Mouse (Mus musculus) heart, adult 2 months (tissue): ENCODE data around the gene Snrnp200. TPM values are rescaled to one million over a fixed set of nuclear protein-coding genes. Genes with fewer than 3 reads are reported as not detected.
"Not testable (repeated sequence)": the region's sequence is repeated elsewhere in the genome, so short reads cannot be mapped to it uniquely, and the experiment has no call there.

Experiments
- DNase-seq, 2 experiments: peaks; one replicate each; pipeline ENCODE4 v3.0.0; 2021
- H3K27ac ChIP-seq: fragments of 200-600 bp; 2 replicates; pipeline ENCODE4 v1.8.1; 2022
- H3K27me3 ChIP-seq: fragments of 200-500 bp; 2 replicates; pipeline ENCODE4 v1.6.1; 2012; ENCODE audit warnings: mild to moderate bottlenecking, low read length, inconsistent platforms, mixed read lengths; ENCODE audit not compliant: control insufficient read depth, insufficient read depth
- H3K36me3 ChIP-seq: fragments of 200-500 bp; 2 replicates; pipeline ENCODE4 v1.6.1; 2012; ENCODE audit warnings: low read length, inconsistent platforms; ENCODE audit not compliant: control insufficient read depth, insufficient read depth
- H3K4me1 ChIP-seq: fragments of 200-500 bp; 2 replicates; pipeline ENCODE4 v1.6.1; 2011; ENCODE audit warnings: low read length; ENCODE audit not compliant: control insufficient read depth, insufficient read depth
- H3K4me3 ChIP-seq: fragments of 200-600 bp; 2 replicates; pipeline ENCODE4 v1.8.1; 2022
- H3K79me2 ChIP-seq: fragments of 200-500 bp; replicated peaks from 2 replicates; pipeline ENCODE4 v1.6.1; 2012; ENCODE audit warnings: mild to moderate bottlenecking, inconsistent platforms, low read length, moderate library complexity, mixed read lengths; ENCODE audit not compliant: control insufficient read depth, insufficient read depth
- H3K9ac ChIP-seq: fragments of 200-500 bp; 2 replicates; pipeline ENCODE4 v1.6.1; 2012; ENCODE audit warnings: low read depth, mild to moderate bottlenecking, control low read depth, inconsistent platforms, low read length, mixed read lengths
- CTCF ChIP-seq: fragments of 200-600 bp; IDR thresholded peaks from 2 replicates; pipeline ENCODE4 v1.8.1; 2022; ENCODE audit warnings: antibody characterized with exemption, mild to moderate bottlenecking, moderate library complexity
- EP300 ChIP-seq: fragments of 200-500 bp; IDR thresholded peaks from 2 replicates; pipeline ENCODE4 v1.6.1; 2011; ENCODE audit warnings: low read depth, low read length, control low read depth; ENCODE audit not compliant: insufficient read depth
- POLR2A ChIP-seq: fragments of 200-500 bp; IDR thresholded peaks from 2 replicates; pipeline ENCODE4 v1.6.1; 2011; ENCODE audit warnings: mild to moderate bottlenecking, low read depth, low read length, control low read depth; ENCODE audit not compliant: insufficient read depth
- WGBS: fragments of 180-500 bp; shearing (Covaris S2); methylation state at CpG from one replicate; pipeline ENCODE4 v1.1.7; 2018; 5-methylcytosine and 5-hydroxymethylcytosine counted together
- intact Hi-C: fragments of 180-260 bp; cut with DNase I; formaldehyde crosslinking; loops from one replicate; pipeline ENCODE4 v1.15.1; 2025
- polyA plus RNA-seq: library from polyadenylated mRNA; depleted of rRNA; stranded (reverse); fragments of >200 nt; gene quantifications from 2 replicates; pipeline ENCODE4 v1.2.3, GENCODE M21; 2012
- total RNA-seq, 2 experiments: library from RNA; stranded (reverse); gene quantifications; 2 replicates each; pipeline ENCODE4 v1.2.3; 2021

Snrnp200 gene
- total and polyA plus RNA-seq, 3 experiments = 34.0 to 69.5 (median 59.3) TPM

DNA sequence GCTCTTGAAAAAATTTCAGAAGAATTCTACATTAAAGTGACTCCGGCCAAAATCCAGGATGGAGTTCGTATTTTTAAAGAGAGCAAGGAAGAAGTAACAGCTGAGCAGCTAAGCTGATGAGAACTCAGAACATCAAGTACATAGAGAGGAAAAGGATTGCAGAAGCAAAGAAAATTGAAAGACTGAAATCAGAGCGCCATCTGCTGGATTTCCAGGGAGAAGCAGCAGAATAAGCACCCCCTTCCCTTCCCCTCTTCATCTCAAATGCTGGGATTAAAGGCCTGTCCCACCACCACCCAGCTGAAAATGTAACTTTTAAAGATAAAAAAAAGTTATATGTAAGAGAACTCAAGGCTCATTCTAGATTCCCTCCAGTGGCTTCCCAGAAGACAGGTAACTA, 3.3 kb upstream of the Snrnp200 start:
- peak; percentile 40 to 66 for DNase-seq
- intact Hi-C loops = loop anchor here (1.0 to 10.0 kb wide), 5 partner anchors 39 to 270 kb away; partner anchors contain the start of genes Ap4e1 and Sppl2a
- no peak for TF ChIP-seq POLR2A
- TF ChIP-seq CTCF = peak; percentile 93
- Histone ChIP-seq H3K4me3 (no peak overlapping the region), H3K9ac (no peak overlapping the region), H3K79me2 (peaks cover 2% of the 10 kb centered on the region), H3K27me3 (no peaks in the 10 kb centered on the region), H3K4me1 (peaks cover 4% of the 10 kb centered on the region), H3K36me3 (peaks cover 7% of the 10 kb centered on the region), H3K27ac (no peak overlapping the region)
- 24% methylated on average over 3 of the region's 3 CpGs for WGBS

DNA sequence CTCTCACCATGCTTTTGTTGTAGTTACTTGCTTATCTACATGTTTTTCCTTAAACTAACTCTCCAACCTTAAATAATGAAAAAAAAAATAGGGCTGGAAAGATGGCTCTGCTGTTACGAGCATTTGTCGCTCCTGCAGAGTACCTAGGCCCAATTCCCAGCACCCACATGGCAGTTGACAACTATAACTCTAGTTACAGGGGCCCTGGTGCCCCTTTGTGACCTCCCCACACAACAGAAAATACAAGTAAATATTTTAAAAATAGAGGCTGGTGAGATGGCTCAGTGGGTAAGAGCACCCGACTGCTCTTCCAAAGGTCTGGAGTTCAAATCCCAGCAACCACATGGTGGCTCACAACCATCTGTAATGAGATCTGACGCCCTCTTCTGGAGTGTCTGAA, 2.2 kb upstream of the Snrnp200 start:
- not testable (repeated sequence) for H3K4me1 ChIP-seq
- WGBS = 79% methylated on average over 4 of the region's 4 CpGs
- intact Hi-C loops = loop anchor here (1.0 to 10.0 kb wide), 4 partner anchors 40 to 271 kb away; partner anchors contain the start of genes Ap4e1 and Sppl2a

DNA sequence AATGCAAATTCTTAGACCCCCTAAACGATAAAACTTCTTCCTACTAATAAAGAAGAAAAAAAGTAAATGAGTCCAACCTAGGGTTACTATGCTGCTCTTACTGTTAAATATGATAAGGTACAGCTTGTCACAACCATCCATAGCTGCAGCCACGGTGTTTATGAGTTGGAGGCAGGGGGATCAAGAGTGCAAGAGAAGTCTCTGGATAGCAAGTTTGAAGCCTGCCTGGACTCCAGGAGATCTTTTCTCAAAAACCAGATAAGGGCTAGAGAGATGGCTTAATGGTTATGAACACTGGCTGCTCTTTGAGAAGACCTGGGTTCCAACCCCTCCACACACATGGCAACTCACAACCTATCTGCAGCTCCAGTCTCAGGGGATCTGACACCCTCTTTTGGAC, 1.3 kb upstream of the Snrnp200 start:
- peaks cover 4% of the 10 kb centered on the region for H3K4me1 ChIP-seq
- no peak overlapping the region for H3K27ac ChIP-seq
- TF ChIP-seq EP300 (no peak), CTCF (no peak), POLR2A (no peak)
- intact Hi-C loops = loop anchor here (5.0 to 10.0 kb wide), 3 partner anchors 185 to 272 kb away; partner anchors contain the start of genes Ap4e1 and Sppl2a
- peaks cover 2% of the 10 kb centered on the region for H3K79me2 ChIP-seq
- H3K4me3 ChIP-seq = no peak overlapping the region
- no peaks in the 10 kb centered on the region for H3K27me3 ChIP-seq
- H3K9ac ChIP-seq = no peak overlapping the region
- H3K36me3 ChIP-seq = peaks cover 7% of the 10 kb centered on the region
- 85% methylated on average over 2 of the region's 2 CpGs for WGBS
- DNase-seq = no peak

More for the DNA sequence above, 2.2 kb upstream of the Snrnp200 start:
- not testable (repeated sequence) for H3K79me2 ChIP-seq, H3K36me3 ChIP-seq, H3K27me3 ChIP-seq, H3K9ac ChIP-seq, DNase-seq, H3K4me3 ChIP-seq, H3K27ac ChIP-seq

DNA sequence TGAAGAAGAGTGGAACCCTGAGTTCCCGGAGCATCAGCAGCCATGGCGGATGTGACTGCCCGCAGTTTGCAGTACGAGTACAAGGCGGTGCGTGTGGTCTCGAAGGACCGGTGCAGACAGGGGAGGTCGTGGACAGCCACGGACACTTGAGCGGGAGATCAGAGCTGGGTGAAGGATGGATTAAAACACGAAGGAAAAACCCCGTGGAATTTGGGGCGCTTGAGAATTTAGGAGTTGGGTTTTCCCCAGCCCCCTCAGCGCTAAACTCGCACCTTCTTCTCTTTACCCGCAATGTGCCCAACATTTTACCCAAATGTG, 225 bp downstream of the Snrnp200 start:
- Histone ChIP-seq H3K36me3 (peaks cover 7% of the 10 kb centered on the region), H3K4me1 (peaks cover 4% of the 10 kb centered on the region), H3K27me3 (no peaks in the 10 kb centered on the region), H3K27ac (peak overlapping the region; percentile 87), H3K9ac (peak overlapping the region; percentile 86), H3K79me2 (peaks cover 2% of the 10 kb centered on the region), H3K4me3 (peak overlapping the region; percentile 86)
- DNase-seq = no peak
- TF ChIP-seq EP300 (no peak), CTCF (no peak), POLR2A (no peak)
- under 1% methylated on average over 17 of the region's 17 CpGs for WGBS
- intact Hi-C loops = loop anchor here (1.0 to 10.0 kb wide), 6 partner anchors 26 to 274 kb away; partner anchors contain the start of genes Ap4e1, Blvra, Ciao1 and Sppl2a

DNA sequence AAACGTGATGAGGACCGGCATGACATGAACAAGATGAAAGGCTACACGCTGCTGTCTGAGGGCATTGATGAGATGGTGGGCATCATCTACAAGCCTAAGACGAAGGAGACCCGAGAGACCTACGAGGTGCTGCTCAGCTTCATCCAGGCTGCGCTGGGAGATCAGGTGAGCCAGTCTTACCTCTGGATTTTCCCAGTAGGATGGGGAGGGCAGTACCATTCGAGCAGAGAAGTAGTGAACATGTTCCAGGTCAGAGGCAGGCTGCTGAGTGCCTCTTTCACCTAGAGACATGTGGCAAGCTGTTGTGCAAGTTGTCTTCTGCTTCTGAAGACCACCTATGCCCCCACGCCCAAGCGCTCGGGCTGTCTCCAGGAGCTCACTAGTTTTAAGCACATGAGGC, 2.5 kb downstream of the Snrnp200 start:
- Histone ChIP-seq H3K27me3 (no peaks in the 10 kb centered on the region), H3K4me3 (no peak overlapping the region), H3K9ac (no peak overlapping the region), H3K79me2 (peaks cover 2% of the 10 kb centered on the region), H3K27ac (no peak overlapping the region), H3K4me1 (peaks cover 4% of the 10 kb centered on the region), H3K36me3 (peaks cover 8% of the 10 kb centered on the region)
- intact Hi-C loops = no loop called here
- TF ChIP-seq CTCF (no peak), EP300 (no peak), POLR2A (no peak)
- WGBS = 91% methylated on average over 11 of the region's 11 CpGs
- DNase-seq = no peak

DNA sequence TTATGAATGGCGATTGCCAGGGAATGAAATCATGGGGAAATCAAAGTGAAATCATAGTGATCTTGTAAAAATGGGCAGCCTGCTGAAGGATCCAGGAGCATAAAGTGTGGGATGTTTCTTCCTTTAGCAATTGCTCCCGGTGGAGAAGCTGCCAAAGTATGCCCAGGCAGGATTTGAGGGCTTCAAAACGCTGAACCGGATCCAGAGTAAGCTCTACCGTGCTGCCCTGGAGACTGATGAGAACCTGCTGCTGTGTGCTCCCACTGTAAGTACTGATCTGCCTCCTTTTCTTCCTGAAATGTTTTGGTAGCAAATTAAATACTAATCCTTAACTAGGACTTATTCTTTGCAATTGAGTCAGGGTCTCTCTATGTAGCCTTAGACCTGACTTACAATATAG, 9.6 kb downstream of the Snrnp200 start:
- Histone ChIP-seq H3K79me2 (peaks cover 2% of the 10 kb centered on the region), H3K9ac (no peak overlapping the region), H3K4me1 (no peaks in the 10 kb centered on the region), H3K27me3 (no peaks in the 10 kb centered on the region), H3K36me3 (peaks cover 3% of the 10 kb centered on the region), H3K27ac (no peak overlapping the region), H3K4me3 (no peak overlapping the region)
- 96% methylated on average over 5 of the region's 5 CpGs for WGBS
- DNase-seq = no peak
- TF ChIP-seq POLR2A = no peak
- TF ChIP-seq EP300 = no peak
- TF ChIP-seq CTCF = no peak
- intact Hi-C loops = no loop called here
